Comparison of ENCODE assay signal across 12 mouse cellular contexts in genomic region chr19:53256991-53257594, GRCm38 (mm10). TPM values are rescaled to one million over a fixed set of nuclear protein-coding genes. Genes with fewer than 3 reads are reported as not detected.
A peak's percentile ranks its signal among the peaks of the same experiment; 100 is the strongest.
DNase-seq lines count a peak whose midpoint lies in the region; ATAC-seq and TF ChIP-seq lines count a peak whose summit lies in the region.
"Had no signal": no experiment of that assay in that cellular context is flagged by ENCODE, and none has a peak within 500 bp of the region (broad histone marks: within the 10 kb centered on the region; RNA-seq: fewer than 3 reads in every experiment).

No protein-coding gene starts in this region.

- H3K27ac ChIP-seq in heart, embryonic 12.5 days (ENCODE audit: poor library complexity, severe bottlenecking), result peak overlapping the region; percentile 86
- peak overlapping the region; percentile 99 for H3K27ac ChIP-seq in liver, embryonic 16.5 days (ENCODE audit: low read length)
- no peak overlapping the region for H3K27ac ChIP-seq in stomach, postnatal 0 days (replicated peaks)
- H3K27ac ChIP-seq in kidney, adult 2 months (ENCODE audit: insufficient read depth, low read depth, low read length), result no peak overlapping the region
- H3K27ac ChIP-seq: limb, embryonic 12.5 days had no signal

- H3K9ac ChIP-seq in heart, embryonic 12.5 days, result no peak overlapping the region
- H3K9ac ChIP-seq in liver, embryonic 16.5 days (ENCODE audit: low read depth, low read length), result peak overlapping the region; percentile 60
- H3K9ac ChIP-seq in stomach, postnatal 0 days (ENCODE audit: low read length), result no peak overlapping the region
- H3K9ac ChIP-seq: limb, embryonic 12.5 days had no signal

- WGBS in heart, embryonic 12.5 days, result 42% methylated on average over 7 of the region's 7 CpGs
- 17% methylated on average over 7 of the region's 7 CpGs for WGBS in liver, embryonic 16.5 days (ENCODE audit: insufficient replicate concordance)
- WGBS in stomach, postnatal 0 days, result 66% methylated on average over 7 of the region's 7 CpGs
- 75% methylated on average over 7 of the region's 7 CpGs for WGBS in kidney, adult 2 months

- peaks cover 29% of the 10 kb centered on the region for H3K4me1 ChIP-seq in heart, embryonic 12.5 days (replicated peaks)
- peaks cover 57% of the 10 kb centered on the region for H3K4me1 ChIP-seq in liver, embryonic 16.5 days (ENCODE audit: control insufficient read depth, low read depth, low read length)
- no peaks in the 10 kb centered on the region for H3K4me1 ChIP-seq in stomach, postnatal 0 days (replicated peaks; ENCODE audit: control insufficient read depth, insufficient read depth)
- no peaks in the 10 kb centered on the region for H3K4me1 ChIP-seq in kidney, adult 2 months (ENCODE audit: control insufficient read depth, insufficient read depth, low read length)
- H3K4me1 ChIP-seq: limb, embryonic 12.5 days had no signal

- H3K27me3 ChIP-seq in heart, embryonic 12.5 days (replicated peaks), result no peaks in the 10 kb centered on the region
- no peaks in the 10 kb centered on the region; the same call in 1 of the 2 replicates for H3K27me3 ChIP-seq in liver, embryonic 16.5 days (ENCODE audit: control insufficient read depth, insufficient read depth, low read depth, low read length)
- no peaks in the 10 kb centered on the region for H3K27me3 ChIP-seq in stomach, postnatal 0 days (ENCODE audit: control insufficient read depth, insufficient read depth, low read length)
- H3K27me3 ChIP-seq in kidney, adult 2 months (replicated peaks; ENCODE audit: control insufficient read depth, insufficient read depth, low read length), result no peaks in the 10 kb centered on the region
- H3K27me3 ChIP-seq: limb, embryonic 12.5 days had no signal

- ATAC-seq in heart, embryonic 12.5 days (ENCODE audit: insufficient number of reproducible peaks, low FRiP score), result peak; percentile 94
- ATAC-seq in liver, embryonic 16.5 days (ENCODE audit: low read depth), result peak; percentile 88
- peak; percentile 47 for ATAC-seq in stomach, postnatal 0 days (ENCODE audit: low FRiP score, low TSS enrichment)

- TF ChIP-seq EP300 in stomach, postnatal 0 days (optimal IDR thresholded peaks at IDR 0.05), result no peak

- no peak for TF ChIP-seq CTCF in stomach, postnatal 0 days (IDR thresholded peaks at IDR 0.05; ENCODE audit: low read depth)
- TF ChIP-seq CTCF in kidney, adult 2 months (conservative IDR thresholded peaks at IDR 0.05; ENCODE audit: insufficient read depth, insufficient read length, low read depth, low read length), result no peak

- H3K36me3 ChIP-seq in heart, embryonic 12.5 days, result no peaks in the 10 kb centered on the region
- no peaks in the 10 kb centered on the region for H3K36me3 ChIP-seq in liver, embryonic 16.5 days (ENCODE audit: control insufficient read depth, insufficient read depth)
- H3K36me3 ChIP-seq in stomach, postnatal 0 days (ENCODE audit: control insufficient read depth, insufficient read depth, low read length), result no peaks in the 10 kb centered on the region
- H3K36me3 ChIP-seq in kidney, adult 2 months (ENCODE audit: control insufficient read depth, insufficient read depth, low read length), result no peaks in the 10 kb centered on the region
- H3K36me3 ChIP-seq: limb, embryonic 12.5 days had no signal

- no peak overlapping the region for H3K4me2 ChIP-seq in heart, embryonic 12.5 days
- peak overlapping the region; percentile 82 for H3K4me2 ChIP-seq in liver, embryonic 16.5 days (ENCODE audit: low read depth, low read length)
- no peak overlapping the region for H3K4me2 ChIP-seq in stomach, postnatal 0 days (replicated peaks; ENCODE audit: low read depth)
- H3K4me2 ChIP-seq: limb, embryonic 12.5 days had no signal

- peak; percentile 72 for DNase-seq in spleen, adult 12 weeks (ENCODE audit: low spot score)
- no peak for DNase-seq in spleen, adult 18-20 months
- DNase-seq in stomach, postnatal 0 days (ENCODE audit: low spot score), result no peak
- no peak for DNase-seq in left cerebral cortex, adult 18-20 months (ENCODE audit: low spot score in 2 of 2)
- no peak for DNase-seq in frontal cortex, postnatal 10 days (ENCODE audit: low spot score in 2 of 2)
- no peak for DNase-seq in kidney, adult 2 months
- DNase-seq: adrenal gland, postnatal 36 days; gastrocnemius, postnatal 25 days; right cerebral cortex, adult 18-20 months had no signal

- no peaks in the 10 kb centered on the region for H3K9me3 ChIP-seq in heart, embryonic 12.5 days (replicated peaks)
- H3K9me3 ChIP-seq in liver, embryonic 16.5 days (replicated peaks; ENCODE audit: control insufficient read depth, low read length), result no peaks in the 10 kb centered on the region
- H3K9me3 ChIP-seq in stomach, postnatal 0 days (ENCODE audit: control insufficient read depth, low read length), result no peaks in the 10 kb centered on the region

- no peak overlapping the region for H3K4me3 ChIP-seq in heart, embryonic 12.5 days
- peak overlapping the region; percentile 47 for H3K4me3 ChIP-seq in liver, embryonic 16.5 days (ENCODE audit: low read depth, low read length)
- H3K4me3 ChIP-seq in stomach, postnatal 0 days (ENCODE audit: low read depth, low read length), result no peak overlapping the region
- no peak overlapping the region for H3K4me3 ChIP-seq in kidney, adult 2 months (ENCODE audit: insufficient read depth, low read depth, low read length)
- H3K4me3 ChIP-seq: limb, embryonic 12.5 days had no signal

- no peak for TF ChIP-seq POLR2A in kidney, adult 2 months (IDR thresholded peaks at IDR 0.05; ENCODE audit: low read depth, low read length)

RNA-seq across cellular contexts. Expression of gene Mxi1, which starts 53.2 kb away (rescaled TPM):
- polyA plus RNA-seq in heart, embryonic 12.5 days (2016; fragmentation: Nextera tagmentation; extraction: Ambion mirVana), result 40.0 and 42.7 TPM in 2 replicates
- 14.1 and 16.7 TPM in 2 replicates for polyA plus RNA-seq in liver, embryonic 16.5 days (2015; fragmentation: Nextera tagmentation; extraction: Ambion mirVana)
- polyA plus RNA-seq in stomach, postnatal 0 days (2015; fragmentation: Nextera tagmentation; extraction: Ambion mirVana), result 28.6 and 31.3 TPM in 2 replicates
- 10 to 100 TPM; 76.1 to 89.7 TPM for total RNA-seq in left cerebral cortex, adult 18-20 months (2021)
- 38.9 and 41.7 TPM in 2 replicates for polyA plus RNA-seq in kidney, adult 2 months (2012; rRNA removed)

Comparison
In these comparisons a context has a peak if more than half of its experiments do, and no peak if none do; other contexts are left out.
1. H3K27ac ChIP-seq: peak in heart, embryonic 12.5 days (single experiment) and liver, embryonic 16.5 days (single experiment); none in stomach, postnatal 0 days (single experiment) and kidney, adult 2 months (single experiment).
2. Peak in every context shown above with its lines, with median percentiles within 50 percentile points of each other: ATAC-seq.